Mouse (Mus musculus) megakaryocyte-erythroid progenitor cell, adult 5 weeks (primary cell): ENCODE measurements around the gene Pitpnc1. TPM values are rescaled to one million over a fixed set of nuclear protein-coding genes. Genes with fewer than 3 reads are reported as not detected.

Experiments
- polyA plus RNA-seq: library from polyadenylated mRNA; stranded (reverse); fragments of >175 nt; gene quantifications from 2 replicates; pipeline ENCODE4 v1.2.3, GENCODE M21; 2012

The Pitpnc1 gene
- 9.1 and 13.0 TPM in 2 replicates for polyA plus RNA-seq

DNA sequence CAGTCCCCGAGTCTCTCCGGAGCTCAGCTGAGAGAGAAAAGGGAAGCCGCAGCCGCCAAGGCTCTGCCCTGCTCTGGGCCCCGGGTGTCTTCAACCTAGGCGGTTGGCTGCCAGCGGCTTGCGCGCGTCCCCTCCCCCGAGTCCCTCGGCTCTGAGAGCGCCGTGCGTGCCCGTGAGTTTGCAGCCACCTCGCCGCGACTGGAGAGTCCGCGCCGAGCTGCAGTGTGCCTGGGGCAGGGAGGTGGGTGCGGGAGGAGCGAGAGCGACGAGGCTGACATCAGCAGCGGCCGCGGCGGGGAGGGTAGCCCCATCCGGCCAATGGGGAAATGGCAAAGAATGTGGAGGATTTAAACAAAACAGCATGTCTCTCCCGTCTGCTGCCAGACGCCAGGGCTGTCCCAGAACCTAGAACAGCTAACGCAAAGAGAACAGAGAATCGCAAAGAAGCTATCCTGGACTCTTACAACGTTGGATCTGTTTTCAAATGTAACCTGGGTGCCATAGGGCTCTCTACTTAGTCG, at the start of gene Pitpnc1:
Gene Pitpnc1, minus strand, starts transcription at position 179 of the 521 bp plus-strand sequence.

DNA sequence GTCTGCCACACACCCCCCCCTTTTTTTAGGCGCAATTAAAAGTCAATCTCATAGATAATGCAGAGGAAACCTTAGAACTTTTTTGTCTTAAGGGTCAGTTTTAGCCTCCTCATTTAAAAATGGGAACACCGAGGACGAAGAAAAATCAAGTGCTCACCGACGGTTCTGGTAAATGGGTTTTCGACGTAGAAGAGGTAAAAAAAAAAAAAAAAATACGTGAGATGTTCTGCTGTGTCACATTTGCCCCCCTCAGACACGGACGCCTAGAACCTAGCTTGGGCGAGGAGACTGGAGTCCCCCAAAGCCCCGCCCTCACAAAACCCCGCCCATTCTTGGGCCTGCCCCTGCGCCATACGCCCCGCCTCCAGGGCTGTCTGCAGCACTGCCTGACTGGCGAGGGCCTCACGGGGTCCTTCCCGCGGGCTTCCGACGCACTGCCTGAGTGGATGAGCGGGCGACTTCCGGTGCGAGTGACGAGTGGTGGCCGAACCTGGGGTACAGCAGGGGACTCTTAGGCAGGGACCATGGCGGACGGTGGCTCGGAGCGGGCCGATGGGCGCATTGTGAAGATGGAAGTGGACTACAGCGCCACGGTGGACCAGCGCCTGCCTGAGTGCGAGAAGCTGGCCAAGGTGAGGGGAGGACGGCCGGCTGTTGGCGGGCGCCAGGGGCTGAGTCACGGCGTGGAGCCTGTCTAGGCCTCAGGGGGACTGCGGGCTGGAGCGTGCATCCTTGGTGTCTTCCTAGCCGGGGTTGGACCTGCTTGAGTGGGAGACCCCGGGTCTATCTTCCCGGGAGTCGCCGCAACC, 8.8 kb upstream of the Pitpnc1 start, which contains the start of gene Psmd12:
Gene Psmd12, plus strand, starts transcription at position 432 of the 809 bp plus-strand sequence.

GRCm38 (mm10) chr11:107188565-107189552, 281.6 kb downstream of the Pitpnc1 start, which contains the start of gene Nol11:
Gene Nol11, minus strand, starts transcription at chr11:107189381.

Other genes starting within 250 kb of the Pitpnc1 start
- 30.8 and 34.3 TPM in 2 replicates for gene Psmd12, start 8.8 kb upstream of the Pitpnc1 start, polyA plus RNA-seq
- 72.5 and 87.8 TPM in 2 replicates for gene Helz, start 77.2 kb upstream of the Pitpnc1 start, polyA plus RNA-seq
- gene Cacng1, start 245.8 kb upstream of the Pitpnc1 start, polyA plus RNA-seq, result not detected in 2 replicates